Mouse (Mus musculus) liver, embryonic 13.5 days (tissue): ENCODE results near the gene Myom1. TPM values are rescaled to one million over a fixed set of nuclear protein-coding genes. Genes with fewer than 3 reads are reported as not detected.
A peak's percentile ranks its signal among the peaks of the same experiment; 100 is the strongest.

ENCODE experiments used
- ATAC-seq: fragments of 200-750 bp; cut with Nextera tagmentation; 2 replicates; pipeline ENCODE4 v1.8.0; 2017; ENCODE audit warnings: low read depth, mild to moderate bottlenecking, moderate number of reproducible peaks, moderate library complexity
- DNase-seq: peaks from one replicate; pipeline ENCODE4 v3.0.0; 2022
- H3K27ac ChIP-seq: fragments of 300-500 bp; sonication (generic); 2 replicates; pipeline ENCODE4 v1.5.1; 2015; ENCODE audit warnings: moderate library complexity, mild to moderate bottlenecking, inconsistent platforms
- H3K27me3 ChIP-seq: fragments of 300-500 bp; sonication (generic); 2 replicates; pipeline ENCODE4 v1.6.1; 2015; ENCODE audit warnings: mild to moderate bottlenecking, inconsistent platforms
- H3K36me3 ChIP-seq: fragments of 300-500 bp; sonication (generic); 2 replicates; pipeline ENCODE4 v1.6.1; 2015; ENCODE audit warnings: mild to moderate bottlenecking, inconsistent platforms
- H3K4me1 ChIP-seq: fragments of 300-500 bp; sonication (generic); replicated peaks from 2 replicates; pipeline ENCODE4 v1.6.1; 2015; ENCODE audit warnings: inconsistent platforms
- H3K4me2 ChIP-seq: fragments of 300-500 bp; sonication (generic); 2 replicates; pipeline ENCODE4 v1.6.1; 2015; ENCODE audit warnings: inconsistent platforms, mild to moderate bottlenecking, moderate library complexity
- H3K4me3 ChIP-seq: fragments of 300-500 bp; sonication (generic); replicated peaks from 2 replicates; pipeline ENCODE4 v1.5.1; 2015; ENCODE audit warnings: mild to moderate bottlenecking, inconsistent platforms
- H3K9ac ChIP-seq: fragments of 300-500 bp; sonication (generic); 2 replicates; pipeline ENCODE4 v1.6.1; 2015; ENCODE audit warnings: mild to moderate bottlenecking, inconsistent platforms
- H3K9me3 ChIP-seq: fragments of 300-500 bp; sonication (generic); replicated peaks from 2 replicates; pipeline ENCODE4 v1.6.1; 2016; ENCODE audit warnings: inconsistent platforms
- WGBS: fragments of 180-500 bp; shearing (Covaris S2); methylation state at CpG from one replicate; pipeline ENCODE4 v1.1.7; 2015; ENCODE audit not compliant: insufficient replicate concordance; 5-methylcytosine and 5-hydroxymethylcytosine counted together
- polyA plus RNA-seq: library from polyadenylated mRNA; unstranded; fragments of >200 nt; fragmentation: Nextera tagmentation; extraction: Ambion mirVana; gene quantifications from 2 replicates; pipeline ENCODE4 v1.2.1, GENCODE M21; 2015

The Myom1 gene
- polyA plus RNA-seq, 1 experiment from 2014 or later, result 2.1 TPM

- Histone ChIP-seq H3K27me3 (no peaks in the 10 kb centered on the region), H3K9ac (peak overlapping the region; percentile 98), H3K4me3 (0 out of 2 replicates have a peak overlapping the region, but pooled peaks have one; percentile 90), H3K4me1 (peaks cover 39% of the 10 kb centered on the region), H3K4me2 (peak overlapping the region; percentile 74), H3K36me3 (peaks cover 9% of the 10 kb centered on the region; the same call in 1 of the 2 replicates), H3K9me3 (no peaks in the 10 kb centered on the region), H3K27ac (peak overlapping the region; percentile 99)
- ATAC-seq, result peak; percentile 13; the same call in 1 of the 2 replicates
- WGBS, result 28% methylated on average over 2 of the region's 2 CpGs
- no peak for DNase-seq
These were observed 1.3 kb downstream of the Myom1 start for GRCm38 (mm10) chr17:71003721-71004120.

GRCm38 (mm10) chr17:71004186-71004960, 1.9 kb downstream of the Myom1 start:
- Histone ChIP-seq H3K4me3 (no peak overlapping the region), H3K9ac (0 out of 2 replicates have a peak overlapping the region, but pooled peaks have one; percentile 37), H3K27ac (peak overlapping the region; percentile 99), H3K36me3 (peaks cover 7% of the 10 kb centered on the region; the same call in 1 of the 2 replicates), H3K4me2 (peak overlapping the region; percentile 74), H3K27me3 (no peaks in the 10 kb centered on the region), H3K9me3 (no peaks in the 10 kb centered on the region), H3K4me1 (peaks cover 35% of the 10 kb centered on the region)
- DNase-seq (peak; percentile 34), ATAC-seq (no peak)
- 69% methylated on average over 10 of the region's 10 CpGs for WGBS

- Histone ChIP-seq H3K27me3 (no peaks in the 10 kb centered on the region), H3K27ac (no peak overlapping the region), H3K4me2 (no peak overlapping the region), H3K4me1 (peaks cover 21% of the 10 kb centered on the region), H3K9ac (no peak overlapping the region), H3K36me3 (no peaks in the 10 kb centered on the region), H3K9me3 (no peaks in the 10 kb centered on the region), H3K4me3 (no peak overlapping the region)
- no peak for DNase-seq
- ATAC-seq, result no peak
- 64% methylated on average over 5 of the region's 5 CpGs for WGBS
These were observed 4.5 kb downstream of the Myom1 start for GRCm38 (mm10) chr17:71006976-71007375.

- H3K4me1 ChIP-seq, result peaks cover 11% of the 10 kb centered on the region
- DNase-seq, result no peak
- H3K36me3 ChIP-seq, result no peaks in the 10 kb centered on the region
- WGBS, result 70% methylated on average over 3 of the region's 3 CpGs
- no peak overlapping the region for H3K9ac ChIP-seq
- no peaks in the 10 kb centered on the region for H3K27me3 ChIP-seq
- H3K27ac ChIP-seq, result no peak overlapping the region
- no peak overlapping the region for H3K4me2 ChIP-seq
- no peak for ATAC-seq
- H3K4me3 ChIP-seq, result no peak overlapping the region
- no peaks in the 10 kb centered on the region for H3K9me3 ChIP-seq
These were observed 6.2 kb downstream of the Myom1 start for GRCm38 (mm10) chr17:71008676-71009075.

- no peak overlapping the region for H3K9ac ChIP-seq
- H3K4me2 ChIP-seq, result no peak overlapping the region
- no peak overlapping the region for H3K4me3 ChIP-seq
- 43% methylated on average over 1 of the region's 1 CpGs for WGBS
- H3K27ac ChIP-seq, result no peak overlapping the region
- no peaks in the 10 kb centered on the region for H3K36me3 ChIP-seq
- no peak for DNase-seq
- no peaks in the 10 kb centered on the region for H3K27me3 ChIP-seq
- ATAC-seq, result no peak
- H3K4me1 ChIP-seq, result no peaks in the 10 kb centered on the region; the same call in 1 of the 2 replicates
- H3K9me3 ChIP-seq, result no peaks in the 10 kb centered on the region
These were observed 7.3 kb downstream of the Myom1 start for GRCm38 (mm10) chr17:71009751-71010150.

GRCm38 (mm10) chr17:71010646-71011242, 8.3 kb downstream of the Myom1 start:
- Histone ChIP-seq H3K9me3 (no peaks in the 10 kb centered on the region), H3K4me3 (no peak overlapping the region), H3K27me3 (no peaks in the 10 kb centered on the region), H3K9ac (no peak overlapping the region), H3K4me2 (no peak overlapping the region), H3K27ac (no peak overlapping the region), H3K4me1 (no peaks in the 10 kb centered on the region; the same call in 1 of the 2 replicates), H3K36me3 (no peaks in the 10 kb centered on the region)
- 54% methylated on average over 7 of the region's 7 CpGs for WGBS
- ATAC-seq (peak; percentile 60; the same call in 1 of the 2 replicates), DNase-seq (no peak)

- no peaks in the 10 kb centered on the region; the same call in 1 of the 2 replicates for H3K4me1 ChIP-seq
- H3K4me2 ChIP-seq, result no peak overlapping the region
- no peaks in the 10 kb centered on the region for H3K9me3 ChIP-seq
- no peak for DNase-seq
- H3K9ac ChIP-seq, result no peak overlapping the region
- ATAC-seq, result no peak
- 65% methylated on average over 9 of the region's 9 CpGs for WGBS
- H3K4me3 ChIP-seq, result no peak overlapping the region
- H3K27ac ChIP-seq, result no peak overlapping the region
- H3K27me3 ChIP-seq, result no peaks in the 10 kb centered on the region
- H3K36me3 ChIP-seq, result no peaks in the 10 kb centered on the region
These were observed 9.7 kb downstream of the Myom1 start for GRCm38 (mm10) chr17:71011931-71012662.

GRCm38 (mm10) chr17:71013105-71013504, 10.7 kb downstream of the Myom1 start:
- no peak overlapping the region for H3K27ac ChIP-seq
- WGBS, result 78% methylated on average over 6 of the region's 6 CpGs
- H3K27me3 ChIP-seq, result no peaks in the 10 kb centered on the region
- H3K4me3 ChIP-seq, result no peak overlapping the region
- no peaks in the 10 kb centered on the region for H3K9me3 ChIP-seq
- no peak overlapping the region for H3K4me2 ChIP-seq
- H3K4me1 ChIP-seq, result no peaks in the 10 kb centered on the region; the same call in 1 of the 2 replicates
- ATAC-seq (no peak), DNase-seq (no peak)
- no peak overlapping the region for H3K9ac ChIP-seq
- H3K36me3 ChIP-seq, result no peaks in the 10 kb centered on the region

GRCm38 (mm10) chr17:71014911-71015310, 12.5 kb downstream of the Myom1 start:
- H3K27ac ChIP-seq, result no peak overlapping the region
- 49% methylated on average over 5 of the region's 5 CpGs for WGBS
- no peak for ATAC-seq

GRCm38 (mm10) chr17:71017457-71017998, 15.1 kb downstream of the Myom1 start:
- no peak overlapping the region for H3K4me3 ChIP-seq
- DNase-seq, result no peak
- 0 out of 2 replicates have a peak, but pooled peaks have one; percentile 26 for ATAC-seq
- no peak overlapping the region for H3K4me2 ChIP-seq
- H3K9ac ChIP-seq, result no peak overlapping the region
- no peaks in the 10 kb centered on the region for H3K36me3 ChIP-seq
- no peaks in the 10 kb centered on the region for H3K9me3 ChIP-seq
- H3K4me1 ChIP-seq, result peaks cover 9% of the 10 kb centered on the region
- no peak overlapping the region for H3K27ac ChIP-seq
- 60% methylated on average over 4 of the region's 4 CpGs for WGBS
- no peaks in the 10 kb centered on the region for H3K27me3 ChIP-seq

More at GRCm38 (mm10) chr17:71014911-71015310, 12.5 kb downstream of the Myom1 start:
- Histone ChIP-seq H3K4me1 (peaks cover 8% of the 10 kb centered on the region), H3K9ac (no peak overlapping the region), H3K36me3 (no peaks in the 10 kb centered on the region), H3K9me3 (no peaks in the 10 kb centered on the region), H3K27me3 (no peaks in the 10 kb centered on the region), H3K4me2 (no peak overlapping the region), H3K4me3 (no peak overlapping the region)
- DNase-seq, result no peak

GRCm38 (mm10) chr17:71018151-71018550, 15.7 kb downstream of the Myom1 start:
- H3K27ac ChIP-seq, result no peak overlapping the region
- 82% methylated on average over 3 of the region's 3 CpGs for WGBS
- peaks cover 9% of the 10 kb centered on the region for H3K4me1 ChIP-seq
- H3K9ac ChIP-seq, result no peak overlapping the region
- H3K9me3 ChIP-seq, result no peaks in the 10 kb centered on the region
- no peak for DNase-seq
- H3K4me3 ChIP-seq, result no peak overlapping the region
- ATAC-seq, result no peak
- H3K4me2 ChIP-seq, result no peak overlapping the region
- H3K36me3 ChIP-seq, result no peaks in the 10 kb centered on the region
- H3K27me3 ChIP-seq, result no peaks in the 10 kb centered on the region
